Mouse (Mus musculus): Measurements from ENCODE around the gene Rad51c. TPM values are rescaled to one million over a fixed set of nuclear protein-coding genes. Genes with fewer than 3 reads are reported as not detected.
"Not testable (repeated sequence)": the region's sequence is repeated elsewhere in the genome, so short reads cannot be mapped to it uniquely, and the experiment has no call there.

Rad51c gene
- polyA plus RNA-seq, 1 experiment from 2014 or later: 2.6 TPM

DNA sequence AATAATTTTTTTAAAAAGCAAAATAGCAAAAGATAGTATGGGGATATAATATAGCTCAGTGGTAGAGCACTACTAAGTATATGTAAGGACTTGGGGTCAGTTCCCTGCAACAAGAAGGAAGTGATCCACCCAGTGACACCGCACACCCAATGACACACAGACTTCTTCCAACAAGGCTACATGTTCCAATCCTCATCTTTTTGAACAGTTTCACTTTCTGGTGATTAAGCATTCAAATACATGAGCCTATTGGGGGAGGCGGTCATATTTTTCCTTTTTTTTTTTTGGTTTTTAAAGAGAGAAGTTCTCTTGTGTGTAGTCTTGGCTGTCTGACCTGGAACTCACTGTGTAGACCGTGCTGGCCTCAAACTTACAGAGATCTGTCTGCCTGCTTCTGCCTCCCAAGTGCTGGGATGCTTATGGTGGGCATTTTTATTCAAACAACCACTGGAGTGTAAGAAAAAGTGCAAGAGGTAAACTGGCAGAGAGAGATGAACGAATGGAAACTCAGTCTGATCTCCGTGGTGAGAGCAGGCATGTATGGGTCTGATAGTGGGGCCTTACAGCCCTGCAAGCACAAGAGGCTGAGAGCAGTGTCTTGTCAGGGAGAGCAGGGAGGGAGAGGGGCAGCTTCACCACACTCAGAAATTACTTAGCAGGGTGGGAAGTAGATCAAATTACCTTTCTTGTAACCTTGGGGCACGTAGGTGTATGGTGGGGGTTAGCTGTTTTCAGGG, 28.3 kb upstream of the Rad51c start:
- ATAC-seq: no peak
- no peak overlapping the region for H3K4me3 ChIP-seq (ENCODE audit: low read depth, low read length)
- H3K27ac ChIP-seq (ENCODE audit: low read depth): 0 out of 2 replicates have a peak overlapping the region, but pooled peaks have one; percentile 2
- WGBS (ENCODE audit: insufficient replicate concordance): 50% methylated on average over 6 of the region's 6 CpGs
- no peaks in the 10 kb centered on the region for H3K4me1 ChIP-seq (ENCODE audit: insufficient read depth)
- H3K4me2 ChIP-seq (ENCODE audit: low read depth, low read length): no peak overlapping the region
- TF ChIP-seq EP300 (IDR thresholded peaks at IDR 0.05; ENCODE audit: low read depth) (no peak), CTCF (IDR thresholded peaks at IDR 0.05; ENCODE audit: low read depth) (no peak)
- no peaks in the 10 kb centered on the region for H3K36me3 ChIP-seq (replicated peaks; ENCODE audit: insufficient read depth, low read length)
- no peak overlapping the region for H3K9ac ChIP-seq (replicated peaks)
- no peaks in the 10 kb centered on the region for H3K27me3 ChIP-seq (ENCODE audit: insufficient read depth, low read length)
- no peaks in the 10 kb centered on the region for H3K9me3 ChIP-seq (ENCODE audit: low read length)
- DNase-seq: no peak

DNA sequence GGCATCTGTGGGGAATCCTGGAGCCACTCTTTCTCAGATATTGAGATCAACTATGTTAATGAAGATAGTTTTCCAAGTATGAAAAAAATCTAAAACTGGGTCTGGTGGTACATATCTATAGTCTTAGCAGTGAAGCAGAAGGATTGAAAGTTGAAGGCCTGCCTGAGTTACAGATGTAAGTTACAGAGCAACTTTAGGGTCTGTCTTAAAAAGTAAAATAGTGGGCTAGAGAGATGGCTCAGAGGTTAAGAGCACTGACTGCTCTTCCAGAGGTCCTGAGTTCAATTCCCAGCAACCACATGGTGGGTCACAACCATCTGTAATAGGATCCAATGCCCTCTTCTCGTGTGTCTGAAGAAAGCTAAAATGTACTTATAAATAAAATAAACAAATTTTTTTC, 27.7 kb upstream of the Rad51c start:
- Histone ChIP-seq H3K9me3 (ENCODE audit: low read length) (no peaks in the 10 kb centered on the region), H3K27me3 (ENCODE audit: insufficient read depth, low read length) (no peaks in the 10 kb centered on the region), H3K4me2 (ENCODE audit: low read depth, low read length) (no peak overlapping the region), H3K36me3 (replicated peaks; ENCODE audit: insufficient read depth, low read length) (no peaks in the 10 kb centered on the region), H3K4me1 (ENCODE audit: insufficient read depth) (peaks cover 5% of the 10 kb centered on the region; the same call in 1 of the 2 replicates), H3K27ac (ENCODE audit: low read depth) (no peak overlapping the region), H3K4me3 (ENCODE audit: low read depth, low read length) (no peak overlapping the region), H3K9ac (replicated peaks) (no peak overlapping the region)
- WGBS (ENCODE audit: insufficient replicate concordance): 66% methylated on average over 1 of the region's 1 CpGs
- DNase-seq: no peak
- TF ChIP-seq CTCF (IDR thresholded peaks at IDR 0.05; ENCODE audit: low read depth): no peak
- TF ChIP-seq EP300 (IDR thresholded peaks at IDR 0.05; ENCODE audit: low read depth): no peak
- ATAC-seq: no peak

DNA sequence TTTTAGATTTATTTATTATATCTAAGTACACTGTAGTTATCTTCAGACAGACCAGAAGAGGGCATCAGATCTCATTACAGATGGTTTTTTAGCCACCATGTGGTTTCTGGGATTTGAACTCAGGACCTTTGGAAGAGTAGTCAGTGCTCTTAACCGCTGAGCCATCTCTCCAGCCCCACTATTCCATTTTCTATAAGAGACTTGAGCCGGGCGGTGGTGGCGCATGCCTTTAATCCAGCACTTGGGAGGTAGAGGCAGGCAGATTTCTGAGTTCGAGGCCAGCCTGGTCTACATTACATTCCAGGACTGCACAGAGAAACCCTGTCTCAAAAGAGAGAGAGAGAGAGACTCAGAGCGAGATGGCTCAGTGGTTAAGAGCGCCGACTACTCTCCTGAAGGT, 27.1 kb upstream of the Rad51c start:
- not testable (repeated sequence) for H3K36me3 ChIP-seq (replicated peaks; ENCODE audit: insufficient read depth, low read length); H3K4me3 ChIP-seq (ENCODE audit: low read depth, low read length); H3K9me3 ChIP-seq (ENCODE audit: low read length); H3K4me2 ChIP-seq (ENCODE audit: low read depth, low read length); H3K9ac ChIP-seq (replicated peaks); H3K27ac ChIP-seq (ENCODE audit: low read depth); DNase-seq; ATAC-seq; H3K4me1 ChIP-seq (ENCODE audit: insufficient read depth); H3K27me3 ChIP-seq (ENCODE audit: insufficient read depth, low read length)
- WGBS (ENCODE audit: insufficient replicate concordance): 89% methylated on average over 8 of the region's 8 CpGs

DNA sequence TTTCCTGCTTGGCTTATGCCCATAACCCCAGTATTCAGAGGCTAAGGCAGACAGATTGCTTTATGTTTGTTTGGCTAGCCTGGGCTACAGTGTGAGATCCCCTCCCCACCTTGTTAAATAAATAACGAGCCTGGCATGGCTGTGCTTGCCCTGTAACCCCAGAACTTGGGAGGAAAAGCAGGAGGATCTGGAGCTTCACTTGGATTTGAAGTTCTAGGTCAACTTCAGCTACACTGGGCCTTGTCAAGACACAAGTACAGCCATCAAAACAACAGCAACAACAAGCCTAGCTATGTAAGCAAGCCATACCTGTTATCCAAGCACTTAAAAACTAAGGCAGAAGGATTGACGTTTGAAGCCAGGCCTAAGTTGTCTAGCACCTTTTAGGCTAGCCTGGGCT, 25.6 kb upstream of the Rad51c start:
- ATAC-seq (no peak), DNase-seq (no peak)
- Histone ChIP-seq H3K27me3 (ENCODE audit: insufficient read depth, low read length) (no peaks in the 10 kb centered on the region), H3K4me2 (ENCODE audit: low read depth, low read length) (no peak overlapping the region), H3K9ac (replicated peaks) (no peak overlapping the region), H3K9me3 (ENCODE audit: low read length) (no peaks in the 10 kb centered on the region), H3K4me3 (ENCODE audit: low read depth, low read length) (no peak overlapping the region), H3K36me3 (replicated peaks; ENCODE audit: insufficient read depth, low read length) (no peaks in the 10 kb centered on the region), H3K27ac (ENCODE audit: low read depth) (no peak overlapping the region), H3K4me1 (ENCODE audit: insufficient read depth) (peaks cover 5% of the 10 kb centered on the region; the same call in 1 of the 2 replicates)
- WGBS (ENCODE audit: insufficient replicate concordance): 80% methylated on average over 2 of the region's 2 CpGs
- TF ChIP-seq CTCF (IDR thresholded peaks at IDR 0.05; ENCODE audit: low read depth): no peak
- TF ChIP-seq EP300 (IDR thresholded peaks at IDR 0.05; ENCODE audit: low read depth): no peak

DNA sequence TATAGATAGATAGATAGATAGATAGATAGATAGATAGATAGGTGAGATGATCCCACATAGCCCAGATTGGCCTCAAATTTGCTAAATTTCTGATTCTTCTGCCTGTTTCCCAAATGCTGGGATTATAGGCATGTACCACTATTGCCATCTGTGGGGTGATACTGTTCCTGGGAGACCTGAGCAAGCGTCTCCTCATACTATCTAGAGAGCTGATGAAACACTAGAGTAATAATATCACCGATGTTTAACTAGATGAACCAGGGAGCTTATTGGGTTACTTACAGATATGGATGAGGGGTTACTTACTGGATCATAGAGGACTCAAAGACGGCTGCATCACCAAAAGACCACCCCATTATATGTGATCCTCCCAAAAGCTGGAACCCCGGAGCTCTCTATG, 24.6 kb upstream of the Rad51c start:
- Histone ChIP-seq H3K4me2 (ENCODE audit: low read depth, low read length) (no peak overlapping the region), H3K4me3 (ENCODE audit: low read depth, low read length) (no peak overlapping the region), H3K27me3 (ENCODE audit: insufficient read depth, low read length) (no peaks in the 10 kb centered on the region), H3K9ac (replicated peaks) (no peak overlapping the region), H3K27ac (ENCODE audit: low read depth) (no peak overlapping the region), H3K36me3 (replicated peaks; ENCODE audit: insufficient read depth, low read length) (no peaks in the 10 kb centered on the region), H3K9me3 (ENCODE audit: low read length) (no peaks in the 10 kb centered on the region), H3K4me1 (ENCODE audit: insufficient read depth) (peaks cover 10% of the 10 kb centered on the region; the same call in 1 of the 2 replicates)
- 83% methylated on average over 4 of the region's 4 CpGs for WGBS (ENCODE audit: insufficient replicate concordance)
- ATAC-seq: no peak
- TF ChIP-seq EP300 (IDR thresholded peaks at IDR 0.05; ENCODE audit: low read depth): no peak
- TF ChIP-seq CTCF (IDR thresholded peaks at IDR 0.05; ENCODE audit: low read depth): no peak
- no peak for DNase-seq

DNA sequence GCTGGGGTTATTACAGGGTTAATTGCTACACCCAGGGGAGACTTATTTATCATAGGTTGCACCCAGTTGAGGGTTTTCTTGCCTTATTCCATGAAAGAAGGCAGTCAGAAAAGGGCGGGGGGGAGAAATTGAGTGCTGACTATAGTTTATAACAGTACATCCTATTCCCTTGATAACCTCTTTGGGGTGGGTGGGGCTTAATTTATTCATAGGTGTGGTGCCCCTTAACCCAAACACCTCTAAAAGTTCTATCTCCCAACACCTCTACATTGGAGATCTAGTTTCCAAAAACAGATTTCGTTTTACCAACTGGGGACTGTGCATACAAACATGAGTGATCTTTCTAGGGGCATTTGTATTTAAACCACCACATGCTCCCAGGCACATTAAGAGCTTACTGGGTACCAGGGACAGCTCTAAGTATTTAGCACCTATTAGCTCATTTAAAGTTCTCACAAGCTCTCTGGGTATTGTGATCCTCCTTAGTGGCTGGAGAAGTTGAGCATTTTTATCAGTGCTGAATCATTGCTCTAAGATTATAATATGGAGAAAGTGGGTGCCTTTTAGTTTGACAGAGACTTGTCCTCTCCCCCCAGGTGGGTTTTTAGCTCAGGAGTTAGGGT, 23.4 kb upstream of the Rad51c start:
- no peak for ATAC-seq

More for the DNA sequence above, 23.4 kb upstream of the Rad51c start:
- WGBS (ENCODE audit: insufficient replicate concordance): 57% methylated on average over 2 of the region's 2 CpGs
- Histone ChIP-seq H3K4me3 (ENCODE audit: low read depth, low read length) (no peak overlapping the region), H3K27me3 (ENCODE audit: insufficient read depth, low read length) (no peaks in the 10 kb centered on the region), H3K27ac (ENCODE audit: low read depth) (no peak overlapping the region), H3K4me2 (ENCODE audit: low read depth, low read length) (no peak overlapping the region), H3K9me3 (ENCODE audit: low read length) (no peaks in the 10 kb centered on the region), H3K9ac (replicated peaks) (no peak overlapping the region), H3K4me1 (ENCODE audit: insufficient read depth) (peaks cover 12% of the 10 kb centered on the region), H3K36me3 (replicated peaks; ENCODE audit: insufficient read depth, low read length) (no peaks in the 10 kb centered on the region)
- no peak for DNase-seq
- TF ChIP-seq EP300 (IDR thresholded peaks at IDR 0.05; ENCODE audit: low read depth) (no peak), CTCF (IDR thresholded peaks at IDR 0.05; ENCODE audit: low read depth) (no peak)

Data from liver, postnatal 0 days (tissue).